Mouse (Mus musculus) heart, postnatal 0 days (tissue): Measurements from ENCODE around the gene Crlf3.

Experiments
- CTCF ChIP-seq: IDR thresholded peaks from 2 replicates; pipeline ENCODE4 v1.5.1; 2016; ENCODE audit warnings: antibody characterized with exemption, control low read depth, low read depth
- EP300 ChIP-seq: IDR thresholded peaks from 2 replicates; pipeline ENCODE4 v1.6.1; 2016; ENCODE audit warnings: antibody characterized with exemption, low read depth

DNA sequence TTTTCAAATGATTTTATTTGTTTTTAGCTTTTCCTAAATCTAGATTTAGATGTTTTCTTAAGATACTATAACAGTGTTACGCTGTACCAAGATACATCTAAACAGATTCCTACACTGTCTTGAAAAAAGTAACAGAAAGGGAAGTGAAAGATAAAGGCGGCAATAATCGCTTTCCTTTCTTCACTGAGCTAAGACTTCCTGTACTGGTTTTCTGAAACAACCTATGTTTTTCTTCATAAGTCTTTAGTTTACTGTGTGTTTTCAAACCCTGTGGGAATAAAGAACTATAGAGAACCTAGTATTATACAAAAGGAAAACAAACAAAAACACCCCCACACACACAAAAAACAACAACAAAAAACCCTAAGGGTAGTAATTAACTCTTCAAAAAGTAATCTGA, 8.4 kb downstream of the Crlf3 start:
- TF ChIP-seq EP300, result no peak
- TF ChIP-seq CTCF, result no peak
